Mouse (Mus musculus): ENCODE measurements around the gene Trak2.

DNA sequence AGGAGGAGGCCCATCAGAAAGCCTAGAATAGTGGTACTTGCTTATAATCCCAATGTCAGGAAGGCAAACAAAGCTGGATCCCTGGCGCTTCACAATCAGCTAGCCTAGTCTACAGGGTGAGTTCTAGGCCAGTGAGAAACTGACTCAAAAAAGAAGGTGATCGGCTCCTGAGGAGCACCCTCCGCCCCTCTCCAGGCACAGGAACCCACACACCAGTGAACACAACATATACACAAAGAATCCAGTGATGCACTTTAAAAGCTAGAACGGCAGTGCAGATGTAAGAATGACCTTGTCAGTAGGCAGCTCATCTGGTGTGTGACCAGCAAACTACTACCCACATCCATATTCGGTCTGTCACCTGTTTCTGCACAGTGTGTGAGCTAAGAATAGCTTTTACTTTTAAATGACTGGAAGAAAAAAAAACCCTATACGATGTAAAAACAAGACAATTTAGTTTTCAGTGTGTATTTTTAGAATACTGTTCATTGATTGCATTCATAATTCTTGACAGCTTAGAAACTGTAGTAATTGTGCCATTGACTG, 23.6 kb downstream of the Trak2 start:
- no peak for TF ChIP-seq GATA1 (IDR thresholded peaks at IDR 0.05; ENCODE audit: low read length)
- TF ChIP-seq TAL1 (IDR thresholded peaks at IDR 0.05; ENCODE audit: low read length), result no peak
